Mouse (Mus musculus) heart, postnatal 0 days (tissue): ENCODE measurements around the gene Psmd1.

Experiments
- CTCF ChIP-seq: IDR thresholded peaks from 2 replicates; pipeline ENCODE4 v1.5.1; 2016; ENCODE audit warnings: antibody characterized with exemption, control low read depth, low read depth
- EP300 ChIP-seq: IDR thresholded peaks from 2 replicates; pipeline ENCODE4 v1.6.1; 2016; ENCODE audit warnings: antibody characterized with exemption, low read depth

- TF ChIP-seq CTCF (no peak), EP300 (no peak)
These were observed 90.6 kb downstream of the Psmd1 start for GRCm38 (mm10) chr1:86154824-86155164.
